Mouse (Mus musculus) left cerebral cortex, adult 18-20 months (tissue): ENCODE data around the gene Chfr. TPM values are rescaled to one million over a fixed set of nuclear protein-coding genes. Genes with fewer than 3 reads are reported as not detected.

Source experiments
- DNase-seq, 2 experiments: peaks; one replicate each; pipeline ENCODE4 v3.0.0; 2021 to 2022; ENCODE audit warnings: low spot score in 2 of 2, mixed read lengths in 1 of 2
- long read RNA-seq, 2 experiments: library from polyadenylated mRNA; stranded (forward); transcript quantifications; one replicate each; pipeline ENCODE4 v2.0.0; 2021
- total RNA-seq, 2 experiments: library from RNA; stranded (reverse); gene quantifications; 2 replicates each; pipeline ENCODE4 v1.2.3; 2021

Chfr gene
- total RNA-seq: 10 to 100 TPM; 42.3 to 54.0 TPM
- long read RNA-seq, experiment 1, transcript Chfr-202 (18 exons, 3,159 nt): minor isoform, 7 of 39 reads
- long read RNA-seq, experiment 1, transcript Chfr-201 (18 exons, 3,146 nt): major isoform, 9 of 39 reads
- long read RNA-seq, experiment 1, partial matches to known transcripts: 4 of 39 reads
- long read RNA-seq, experiment 1, other reads (novel, unspliced or antisense): 17 of 39 reads
- long read RNA-seq, experiment 2, transcript Chfr-202 (18 exons, 3,159 nt): major isoform, 6 of 23 reads
- long read RNA-seq, experiment 2, partial matches to known transcripts: 1 of 23 reads
- long read RNA-seq, experiment 2, other reads (novel, unspliced or antisense): 12 of 23 reads

GRCm38 (mm10) chr5:110135293-110136086 lies at the start of gene Chfr:
Gene Chfr (plus strand): TSS chr5:110135842.
- peak; percentile 100 for DNase-seq

GRCm38 (mm10) chr5:110086161-110086866 lies 49.3 kb upstream of the Chfr start:
- no peak for DNase-seq

GRCm38 (mm10) chr5:110091546-110091945 lies 44.1 kb upstream of the Chfr start:
- DNase-seq: no peak

- peak; percentile 84 to 86 for DNase-seq
These were observed 41.4 kb upstream of the Chfr start, which contains the start of gene Gm35315 for GRCm38 (mm10) chr5:110094030-110094846. Gene Gm35315 (minus strand): TSS chr5:110094420.

GRCm38 (mm10) chr5:110094847-110095213 lies 40.8 kb upstream of the Chfr start:
- DNase-seq: no peak

GRCm38 (mm10) chr5:110098991-110099477 lies 36.6 kb upstream of the Chfr start:
- peak; percentile 30 to 57 for DNase-seq

GRCm38 (mm10) chr5:110099656-110100580 lies 35.7 kb upstream of the Chfr start, which contains the start of gene Plcxd1:
Gene Plcxd1 (plus strand): TSS chr5:110099969.
- peak in 1 of 2 experiments; percentile 9 for DNase-seq

- peak; percentile 32 to 36 for DNase-seq
These were observed 34.6 kb upstream of the Chfr start for GRCm38 (mm10) chr5:110100921-110101631.

- DNase-seq: peak; percentile 78 to 79
These were observed 33.8 kb upstream of the Chfr start for GRCm38 (mm10) chr5:110101716-110102347.

- DNase-seq: no peak
These were observed 33.2 kb upstream of the Chfr start for GRCm38 (mm10) chr5:110102429-110102828.

GRCm38 (mm10) chr5:110102853-110103625 lies 32.6 kb upstream of the Chfr start:
- no peak for DNase-seq

GRCm38 (mm10) chr5:110103901-110104615 lies 31.6 kb upstream of the Chfr start:
- DNase-seq: no peak

- peak in 1 of 2 experiments; percentile 9 for DNase-seq
These were observed 30.8 kb upstream of the Chfr start for GRCm38 (mm10) chr5:110104616-110105380.

- peak in 1 of 2 experiments; percentile 9 for DNase-seq
These were observed 29.3 kb upstream of the Chfr start for GRCm38 (mm10) chr5:110106140-110106871.

- peak; percentile 23 to 31 for DNase-seq
These were observed 28.6 kb upstream of the Chfr start for GRCm38 (mm10) chr5:110106901-110107564.
